Mouse (Mus musculus): ENCODE data around the gene Rps6kl1. TPM values are rescaled to one million over a fixed set of nuclear protein-coding genes. Genes with fewer than 3 reads are reported as not detected.

The Rps6kl1 gene
- total and polyA plus RNA-seq, 3 experiments, result 5.4 to 6.2 TPM; not detected in 1

DNA sequence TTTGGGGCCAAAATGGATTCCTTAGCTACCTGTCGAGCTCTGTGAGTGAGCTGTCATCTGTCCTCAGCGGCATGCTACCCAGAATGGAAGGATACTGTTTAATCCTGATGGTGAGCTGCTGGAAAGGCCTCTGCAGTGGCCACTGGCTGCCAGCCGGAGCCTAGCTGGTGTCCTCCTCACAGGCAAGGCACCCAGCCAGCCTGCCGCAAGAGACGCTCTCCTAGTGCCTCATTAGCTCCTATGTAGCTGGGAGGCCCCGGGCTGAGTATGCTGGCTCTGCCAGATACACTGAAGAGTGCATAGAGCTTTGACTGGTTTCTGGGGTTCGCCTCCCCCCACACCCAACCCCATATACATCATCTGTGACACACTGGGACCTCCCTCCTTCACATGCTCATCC is 23.0 kb upstream of the Rps6kl1 start:
- Histone ChIP-seq H3K27me3 (ENCODE audit: control insufficient read depth in 1 of 2, insufficient read depth in 2 of 2, low read length in 2 of 2) (peaks cover 0 to 1% of the 10 kb centered on the region in 2 experiments; a peak in 1 of 4 replicates), H3K27ac (ENCODE audit: control insufficient read depth, low read depth, low read length) (no peak overlapping the region)

DNA sequence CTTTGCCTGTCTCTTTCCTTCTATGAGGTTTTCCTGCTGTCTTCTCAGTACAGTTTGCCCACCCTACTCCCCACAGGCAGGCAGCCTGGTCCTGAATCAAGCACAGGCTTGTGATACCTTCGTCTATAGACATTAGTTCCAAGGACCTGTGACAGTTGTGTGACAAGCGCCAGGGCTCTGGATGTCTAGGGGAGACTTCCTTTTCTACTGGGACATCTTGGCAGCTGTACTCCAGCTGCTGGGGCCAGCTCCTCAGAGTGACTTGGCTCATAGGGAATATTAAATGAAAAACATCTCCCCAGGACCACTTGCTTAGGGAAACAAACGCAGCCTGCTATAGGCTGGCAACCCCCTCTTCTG is 19.9 kb upstream of the Rps6kl1 start:
- Histone ChIP-seq H3K9ac (ENCODE audit: control insufficient read depth, low read depth, low read length, poor library complexity, severe bottlenecking) (no peak overlapping the region), H3K36me3 (ENCODE audit: control insufficient read depth in 1 of 2, insufficient read depth in 2 of 2, low read length in 2 of 2) (no peaks in the 10 kb centered on the region)

More for the DNA sequence above, 23.0 kb upstream of the Rps6kl1 start:
- DNase-seq (ENCODE audit: low read depth, low spot score), result no peak
- Histone ChIP-seq H3K36me3 (ENCODE audit: control insufficient read depth in 1 of 2, insufficient read depth in 2 of 2, low read length in 2 of 2) (no peaks in the 10 kb centered on the region), H3K4me1 (ENCODE audit: control insufficient read depth in 1 of 2, insufficient read depth in 2 of 2, low read length in 2 of 2) (peaks cover 3 to 11% of the 10 kb centered on the region in 2 experiments; a peak in 3 of 4 replicates), H3K4me3 (ENCODE audit: control insufficient read depth in 1 of 2, insufficient read depth in 1 of 2, low read depth in 2 of 2, low read length in 2 of 2) (no peak overlapping the region), H3K9ac (ENCODE audit: control insufficient read depth, low read depth, low read length, poor library complexity, severe bottlenecking) (no peak overlapping the region), H3K79me2 (ENCODE audit: control insufficient read depth, insufficient read depth, low read length, poor library complexity) (no peaks in the 10 kb centered on the region), H3K9me3 (replicated peaks; ENCODE audit: insufficient read depth, low read length) (no peaks in the 10 kb centered on the region)
- TF ChIP-seq TAL1 (IDR thresholded peaks at IDR 0.05; ENCODE audit: low read length) (no peak), USF1 (IDR thresholded peaks at IDR 0.05; ENCODE audit: low read depth, low read length) (no peak), MAX (IDR thresholded peaks at IDR 0.05; ENCODE audit: low read length) (no peak), ZMIZ1 (IDR thresholded peaks at IDR 0.05; ENCODE audit: low read depth, low read length) (no peak), UBTF (IDR thresholded peaks at IDR 0.05; ENCODE audit: borderline replicate concordance, insufficient read depth, low read depth, low read length) (no peak), MAZ (IDR thresholded peaks at IDR 0.05; ENCODE audit: low read depth, low read length) (no peak), MEF2A (IDR thresholded peaks at IDR 0.05; ENCODE audit: extremely low read depth, insufficient replicate concordance, low read depth, low read length, poor library complexity, severe bottlenecking) (no peak), GABPA (IDR thresholded peaks at IDR 0.05; ENCODE audit: low read depth, low read length) (no peak), RAD21 (IDR thresholded peaks at IDR 0.05; ENCODE audit: low read depth, low read length) (no peak), ZC3H11A (IDR thresholded peaks at IDR 0.05; ENCODE audit: low read depth, low read length) (no peak), BHLHE40 (IDR thresholded peaks at IDR 0.05; ENCODE audit: borderline replicate concordance, low read depth, low read length) (no peak), E2F4 (IDR thresholded peaks at IDR 0.05; ENCODE audit: borderline replicate concordance, low read depth, low read length) (no peak), KAT2A (conservative IDR thresholded peaks at IDR 0.05; ENCODE audit: low read depth, low read length) (no peak), ETS1 (IDR thresholded peaks at IDR 0.05; ENCODE audit: low read depth, low read length) (no peak), RCOR1 (IDR thresholded peaks at IDR 0.05; ENCODE audit: low read depth, low read length) (no peak), ELF1 (IDR thresholded peaks at IDR 0.05; ENCODE audit: low read depth, low read length) (no peak), MAFK (IDR thresholded peaks at IDR 0.05; ENCODE audit: borderline replicate concordance, low read depth, low read length) (no peak), NRF1 (IDR thresholded peaks at IDR 0.05; ENCODE audit: insufficient read depth, low read depth, low read length, poor library complexity, severe bottlenecking) (no peak), MYB (IDR thresholded peaks at IDR 0.05; ENCODE audit: low read depth, low read length) (no peak)

More for the DNA sequence above, 19.9 kb upstream of the Rps6kl1 start:
- Histone ChIP-seq H3K9me3 (replicated peaks; ENCODE audit: insufficient read depth, low read length) (no peaks in the 10 kb centered on the region), H3K79me2 (ENCODE audit: control insufficient read depth, insufficient read depth, low read length, poor library complexity) (no peaks in the 10 kb centered on the region), H3K4me3 (ENCODE audit: control insufficient read depth in 1 of 2, insufficient read depth in 1 of 2, low read depth in 2 of 2, low read length in 2 of 2) (no peak overlapping the region), H3K27ac (ENCODE audit: control insufficient read depth, low read depth, low read length) (no peak overlapping the region), H3K27me3 (ENCODE audit: control insufficient read depth in 1 of 2, insufficient read depth in 2 of 2, low read length in 2 of 2) (peaks cover 0 to 1% of the 10 kb centered on the region in 2 experiments; a peak in 1 of 4 replicates), H3K4me1 (ENCODE audit: control insufficient read depth in 1 of 2, insufficient read depth in 2 of 2, low read length in 2 of 2) (no peaks in the 10 kb centered on the region; a peak in 1 of 4 replicates)
- TF ChIP-seq SMC3 (IDR thresholded peaks at IDR 0.05; ENCODE audit: low read depth, low read length), result no peak
- no peak for TF ChIP-seq ELF1 (IDR thresholded peaks at IDR 0.05; ENCODE audit: low read depth, low read length)
- no peak for TF ChIP-seq NRF1 (IDR thresholded peaks at IDR 0.05; ENCODE audit: insufficient read depth, low read depth, low read length, poor library complexity, severe bottlenecking)
- no peak for TF ChIP-seq MAFK (IDR thresholded peaks at IDR 0.05; ENCODE audit: borderline replicate concordance, low read depth, low read length)
- TF ChIP-seq POLR2AphosphoS5 (IDR thresholded peaks at IDR 0.05; ENCODE audit: borderline replicate concordance, low read depth, low read length), result no peak
- TF ChIP-seq USF2 (IDR thresholded peaks at IDR 0.05; ENCODE audit: borderline replicate concordance in 1 of 2, insufficient read depth in 1 of 2, low read depth in 1 of 2, low read length in 2 of 2), result no peak
- no peak for TF ChIP-seq USF1 (IDR thresholded peaks at IDR 0.05; ENCODE audit: low read depth, low read length)
- no peak for DNase-seq (ENCODE audit: low read depth, low spot score)

Data from MEL (cell line).